Mouse (Mus musculus) midbrain, embryonic 10.5 days (tissue): Measurements from ENCODE around the gene Sh3bp2. TPM values are rescaled to one million over a fixed set of nuclear protein-coding genes. Genes with fewer than 3 reads are reported as not detected.

Experiments
- DNase-seq: peaks from one replicate; pipeline ENCODE4 v3.0.0-alpha.2; 2017; ENCODE audit warnings: low spot score
- H3K27ac ChIP-seq: fragments of 300-500 bp; sonication (generic); replicated peaks from 2 replicates; pipeline ENCODE4 v1.5.1; 2016; ENCODE audit warnings: mild to moderate bottlenecking
- H3K27me3 ChIP-seq: fragments of 300-500 bp; sonication (generic); 2 replicates; pipeline ENCODE4 v1.6.1; 2016; ENCODE audit warnings: low read depth, mild to moderate bottlenecking; ENCODE audit not compliant: poor library complexity, severe bottlenecking
- H3K36me3 ChIP-seq: fragments of 300-500 bp; sonication (generic); 2 replicates; pipeline ENCODE4 v1.6.1; 2016; ENCODE audit warnings: mild to moderate bottlenecking, moderate library complexity
- H3K4me1 ChIP-seq: fragments of 300-500 bp; sonication (generic); 2 replicates; pipeline ENCODE4 v1.6.1; 2016
- H3K4me3 ChIP-seq: fragments of 300-500 bp; sonication (generic); 2 replicates; pipeline ENCODE4 v1.5.1; 2016; ENCODE audit warnings: mild to moderate bottlenecking, moderate library complexity
- H3K9me3 ChIP-seq: fragments of 300-500 bp; sonication (generic); replicated peaks from 2 replicates; pipeline ENCODE4 v1.6.1; 2016; ENCODE audit warnings: mild to moderate bottlenecking
- WGBS: fragments of 180-500 bp; shearing (Covaris S2); methylation state at CpG from one replicate; pipeline ENCODE4 v1.1.7; 2016; 5-methylcytosine and 5-hydroxymethylcytosine counted together
- polyA plus RNA-seq: library from polyadenylated mRNA; unstranded; fragments of >200 nt; fragmentation: Nextera tagmentation; extraction: Ambion mirVana; gene quantifications from 2 replicates; pipeline ENCODE4 v1.2.1, GENCODE M21; 2016

Gene Sh3bp2
- polyA plus RNA-seq, 1 experiment from 2014 or later = 6.4 TPM

DNA sequence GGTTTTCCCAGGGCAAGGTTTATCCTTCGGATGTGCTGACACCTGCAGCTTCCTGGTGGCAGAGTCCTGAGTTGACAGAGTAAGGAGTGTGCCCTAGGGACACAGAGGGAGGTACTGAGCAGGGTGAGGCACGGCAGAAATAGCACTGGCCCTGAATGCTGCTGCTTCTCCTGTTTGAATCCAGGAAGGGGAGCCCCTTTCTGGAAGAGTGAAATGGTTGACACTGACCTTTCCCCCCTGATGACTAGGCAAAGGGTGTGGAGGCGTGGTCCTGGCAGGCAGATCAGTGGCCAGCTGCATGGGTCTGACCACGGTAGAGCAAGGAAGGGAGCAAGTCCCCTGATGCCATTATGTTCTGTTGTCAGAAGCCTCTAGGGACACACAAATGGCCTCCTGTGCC is 5.0 kb downstream of the Sh3bp2 start:
- no peak overlapping the region for H3K27ac ChIP-seq
- H3K27me3 ChIP-seq = peaks cover 20% of the 10 kb centered on the region
- no peak for DNase-seq
- 60% methylated on average over 4 of the region's 4 CpGs for WGBS
- H3K4me1 ChIP-seq = peaks cover 11% of the 10 kb centered on the region
- H3K9me3 ChIP-seq = no peaks in the 10 kb centered on the region
- H3K36me3 ChIP-seq = no peaks in the 10 kb centered on the region
- H3K4me3 ChIP-seq = no peak overlapping the region

DNA sequence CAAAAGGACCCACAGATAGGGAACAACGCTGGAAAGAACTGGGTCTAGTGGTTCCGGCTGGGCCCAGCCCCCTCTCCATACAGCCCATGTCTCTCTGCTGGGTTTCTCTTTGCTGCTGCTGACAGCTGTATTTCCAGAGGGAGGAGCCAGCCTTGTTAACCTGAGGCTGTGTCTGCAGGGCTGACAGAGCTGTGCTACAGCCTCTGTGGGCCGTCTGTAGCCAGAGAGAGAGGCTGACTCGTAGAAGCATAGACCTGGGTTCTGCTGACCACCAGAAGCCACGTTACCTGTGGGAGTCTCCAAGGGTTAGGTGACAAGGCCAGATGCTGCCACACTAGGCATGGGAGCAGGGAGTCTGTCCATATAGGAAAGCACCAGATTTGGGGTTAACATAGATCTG is 7.4 kb downstream of the Sh3bp2 start:
- Histone ChIP-seq H3K27ac (no peak overlapping the region), H3K4me3 (no peak overlapping the region), H3K27me3 (no peaks in the 10 kb centered on the region), H3K9me3 (no peaks in the 10 kb centered on the region), H3K4me1 (no peaks in the 10 kb centered on the region), H3K36me3 (no peaks in the 10 kb centered on the region)
- 79% methylated on average over 5 of the region's 5 CpGs for WGBS
- no peak for DNase-seq

DNA sequence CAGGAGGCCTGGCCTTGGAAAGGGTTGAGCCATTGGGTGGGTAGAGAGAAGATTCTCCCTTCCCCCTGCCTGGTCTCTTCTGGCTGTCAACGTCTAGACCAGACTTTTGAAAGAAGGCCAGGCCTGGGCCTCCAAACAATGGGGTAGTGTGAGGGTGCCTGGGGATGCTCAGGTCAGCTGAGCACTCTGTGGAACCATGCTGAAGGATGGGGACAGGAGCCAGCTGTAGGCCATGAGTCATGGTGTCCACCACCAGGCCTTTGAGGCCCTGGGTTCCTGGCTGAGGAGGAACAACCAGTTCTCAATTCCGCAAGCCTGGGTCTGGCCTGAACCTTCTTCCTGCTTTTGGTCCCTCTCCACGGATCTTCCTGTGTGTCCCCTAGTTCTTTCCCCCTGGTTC is 8.2 kb downstream of the Sh3bp2 start:
- DNase-seq = no peak
- WGBS = 86% methylated on average over 3 of the region's 3 CpGs
- H3K4me1 ChIP-seq = no peaks in the 10 kb centered on the region

DNA sequence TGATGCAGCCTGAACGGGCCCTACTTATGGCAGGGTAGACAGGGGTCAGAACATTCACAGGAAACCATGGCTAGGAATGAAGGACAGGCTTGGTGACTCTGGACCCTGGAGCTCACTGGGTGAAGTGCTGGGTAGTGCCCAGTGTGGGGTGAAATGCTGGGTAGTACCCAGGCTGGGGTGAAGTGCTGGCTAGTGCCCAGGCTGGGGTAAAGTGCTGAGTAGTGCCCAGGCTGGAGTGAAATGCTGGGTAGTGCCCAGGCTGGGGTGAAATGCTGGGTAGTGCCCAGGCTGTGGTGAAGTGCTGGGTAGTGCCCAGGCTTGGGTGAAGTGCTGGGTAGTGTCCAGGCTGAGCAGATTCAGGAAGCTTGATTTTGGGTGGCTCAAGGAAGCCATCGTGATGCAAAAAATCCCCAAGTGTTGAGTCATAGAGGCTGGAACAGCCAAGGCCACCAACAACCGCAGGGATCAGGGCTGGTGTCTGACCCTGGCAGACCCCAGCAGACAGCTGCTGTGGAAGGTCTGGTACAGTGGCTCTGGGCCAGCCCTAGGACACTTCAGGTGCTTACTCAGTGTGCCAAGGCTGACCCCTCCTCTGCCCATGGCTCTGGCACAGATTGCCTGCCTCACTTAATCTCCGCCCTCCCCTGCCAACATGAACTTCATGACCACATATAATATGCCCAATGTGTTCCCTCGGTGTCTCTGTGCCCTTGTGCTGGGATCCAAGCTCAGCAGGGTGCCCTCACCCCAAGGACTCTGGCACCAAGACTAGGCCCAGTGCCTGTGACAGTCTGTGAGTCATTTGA is 9.3 kb downstream of the Sh3bp2 start:
- 88% methylated on average over 5 of the region's 5 CpGs for WGBS
- Histone ChIP-seq H3K4me1 (no peaks in the 10 kb centered on the region), H3K27me3 (no peaks in the 10 kb centered on the region), H3K27ac (no peak overlapping the region), H3K9me3 (no peaks in the 10 kb centered on the region), H3K4me3 (no peak overlapping the region), H3K36me3 (no peaks in the 10 kb centered on the region)
- DNase-seq = no peak

More for the DNA sequence above, 8.2 kb downstream of the Sh3bp2 start:
- H3K36me3 ChIP-seq = no peaks in the 10 kb centered on the region
- H3K9me3 ChIP-seq = no peaks in the 10 kb centered on the region
- no peaks in the 10 kb centered on the region for H3K27me3 ChIP-seq
- H3K4me3 ChIP-seq = no peak overlapping the region
- H3K27ac ChIP-seq = no peak overlapping the region

DNA sequence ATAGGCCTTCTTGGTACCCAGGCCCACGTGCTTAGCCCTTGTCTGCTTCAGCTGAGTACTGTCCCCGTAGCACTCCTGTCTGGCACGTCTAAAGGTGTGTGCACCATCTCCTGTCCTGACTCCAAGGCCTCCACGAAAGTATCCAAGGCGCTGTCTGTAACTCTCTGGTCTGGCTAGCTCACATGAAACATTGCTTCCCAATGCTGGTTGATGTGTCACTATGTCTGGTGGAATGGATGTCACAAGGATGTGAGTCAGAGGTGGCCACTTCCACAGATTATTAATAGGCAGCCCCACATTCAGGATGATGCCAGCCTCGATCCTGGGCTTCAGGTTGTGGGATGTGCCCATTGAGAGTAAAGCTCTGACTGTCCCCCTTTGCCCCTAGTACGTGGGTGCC is 10.2 kb downstream of the Sh3bp2 start:
- DNase-seq = no peak
- Histone ChIP-seq H3K36me3 (no peaks in the 10 kb centered on the region), H3K4me3 (no peak overlapping the region), H3K4me1 (no peaks in the 10 kb centered on the region), H3K27ac (no peak overlapping the region), H3K9me3 (no peaks in the 10 kb centered on the region), H3K27me3 (no peaks in the 10 kb centered on the region)
- 84% methylated on average over 7 of the region's 7 CpGs for WGBS

DNA sequence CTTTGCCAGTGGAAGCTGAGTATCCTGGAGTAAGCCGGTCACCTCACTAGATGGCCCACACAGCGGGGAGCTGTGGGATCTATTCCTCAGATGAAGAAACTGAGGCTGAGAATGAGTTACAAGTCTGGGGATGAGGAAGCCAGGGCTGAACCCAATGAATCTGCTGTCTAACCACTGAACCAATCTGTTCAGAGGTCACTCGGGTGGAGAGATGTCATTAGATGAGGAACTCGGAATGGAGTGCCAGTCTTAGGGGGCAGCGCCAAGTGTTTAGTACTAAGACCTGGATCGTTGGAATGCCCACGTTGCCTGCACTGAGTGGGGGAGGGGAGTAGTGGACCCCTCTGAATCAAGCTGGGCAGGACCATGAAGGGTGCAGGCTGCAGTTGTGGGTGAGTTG is 12.4 kb downstream of the Sh3bp2 start:
- no peak overlapping the region for H3K4me3 ChIP-seq
- WGBS = 80% methylated on average over 7 of the region's 7 CpGs
- no peaks in the 10 kb centered on the region for H3K36me3 ChIP-seq
- H3K4me1 ChIP-seq = no peaks in the 10 kb centered on the region
- H3K9me3 ChIP-seq = no peaks in the 10 kb centered on the region
- DNase-seq = no peak
- H3K27ac ChIP-seq = no peak overlapping the region
- H3K27me3 ChIP-seq = no peaks in the 10 kb centered on the region

DNA sequence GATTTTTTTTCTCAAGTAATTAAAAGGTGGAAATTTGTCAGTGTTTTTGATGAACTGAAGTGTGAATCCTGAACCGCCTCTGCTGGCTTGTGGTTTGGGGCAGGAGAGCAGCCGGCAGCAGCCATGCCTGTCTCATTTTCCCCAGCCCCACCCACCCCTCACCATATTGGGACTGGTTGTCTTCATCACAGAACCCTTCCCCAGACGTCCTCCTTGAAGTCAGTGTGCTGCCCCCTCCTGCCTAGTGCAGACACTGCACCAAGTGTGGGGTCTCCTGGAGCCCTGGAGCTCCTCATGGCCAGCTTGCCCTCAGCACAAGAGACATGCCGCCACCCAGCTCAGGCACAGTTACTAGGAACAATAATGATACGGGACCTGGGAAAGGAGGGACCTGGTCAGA is 12.9 kb downstream of the Sh3bp2 start:
- no peaks in the 10 kb centered on the region for H3K36me3 ChIP-seq
- no peaks in the 10 kb centered on the region for H3K9me3 ChIP-seq
- no peaks in the 10 kb centered on the region for H3K27me3 ChIP-seq
- no peak for DNase-seq
- H3K4me1 ChIP-seq = no peaks in the 10 kb centered on the region
- H3K27ac ChIP-seq = no peak overlapping the region
- 45% methylated on average over 5 of the region's 5 CpGs for WGBS
- no peak overlapping the region for H3K4me3 ChIP-seq

DNA sequence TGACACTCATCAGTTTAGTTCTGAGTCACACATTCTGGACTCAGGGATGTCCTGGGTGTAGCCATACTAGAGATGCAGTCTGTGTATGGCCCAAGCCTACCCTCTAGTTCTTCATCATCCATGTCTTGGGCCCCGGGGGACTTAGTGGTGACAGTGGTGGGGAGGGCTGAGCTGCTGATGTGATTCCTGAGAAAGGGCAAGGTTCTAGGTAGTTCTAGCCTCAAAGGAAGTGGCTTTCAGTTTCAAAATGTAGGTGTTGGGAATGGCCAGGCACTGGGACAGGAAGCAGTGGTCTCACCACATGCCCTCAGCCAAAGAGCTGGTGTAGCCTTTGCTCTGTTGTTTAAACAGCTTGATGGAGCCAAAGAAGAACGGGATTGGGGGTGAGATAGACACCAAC is 13.5 kb downstream of the Sh3bp2 start:
- Histone ChIP-seq H3K4me1 (no peaks in the 10 kb centered on the region), H3K4me3 (no peak overlapping the region), H3K36me3 (no peaks in the 10 kb centered on the region), H3K27ac (no peak overlapping the region), H3K27me3 (no peaks in the 10 kb centered on the region), H3K9me3 (no peaks in the 10 kb centered on the region)
- DNase-seq = no peak
- WGBS = 90% methylated on average over 2 of the region's 2 CpGs

DNA sequence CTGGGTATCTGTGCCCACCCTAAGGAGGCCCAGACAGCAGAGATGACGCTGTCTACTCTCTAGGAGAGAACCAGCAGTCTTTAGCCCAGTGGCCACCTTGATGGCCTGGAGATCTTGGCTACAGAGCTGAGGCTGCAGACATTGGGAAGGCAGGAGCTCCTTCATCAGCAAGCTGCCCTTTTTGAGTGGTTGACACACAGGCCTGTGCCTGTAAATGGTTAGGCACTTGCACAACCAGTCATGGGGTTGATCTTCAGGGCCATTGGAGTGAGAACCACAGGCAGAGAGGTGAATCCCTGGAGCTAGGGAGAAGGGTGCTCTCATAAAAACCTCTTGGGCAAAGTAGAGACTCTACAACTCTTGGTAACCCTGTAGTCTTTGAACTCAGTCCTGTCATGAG is 16.5 kb downstream of the Sh3bp2 start:
- Histone ChIP-seq H3K27ac (0 out of 2 replicates have a peak overlapping the region, but pooled peaks have one; percentile 4), H3K27me3 (no peaks in the 10 kb centered on the region), H3K9me3 (no peaks in the 10 kb centered on the region), H3K4me3 (no peak overlapping the region), H3K36me3 (no peaks in the 10 kb centered on the region), H3K4me1 (no peaks in the 10 kb centered on the region)
- WGBS = 68% methylated on average over 1 of the region's 1 CpGs
- no peak for DNase-seq

DNA sequence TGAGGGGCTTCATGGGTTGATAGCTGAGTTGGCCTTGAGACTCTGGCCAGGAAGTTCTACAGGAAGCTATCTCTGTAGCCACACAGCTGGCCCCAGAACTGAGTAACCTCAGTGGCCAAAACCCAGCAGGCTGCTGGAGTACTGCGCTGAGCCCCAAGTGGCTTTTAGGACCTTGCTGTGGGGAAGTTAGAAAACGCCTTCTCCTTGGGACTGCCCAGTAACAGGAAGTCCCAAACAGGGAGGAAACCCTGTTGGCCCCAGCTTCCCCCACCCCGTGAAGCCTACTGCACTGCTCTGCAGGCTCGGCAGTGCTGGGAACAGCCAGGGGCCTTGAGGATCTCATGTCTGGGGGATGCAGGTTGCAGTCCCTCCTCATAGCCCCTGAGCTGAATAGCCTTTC is 17.5 kb downstream of the Sh3bp2 start:
- Histone ChIP-seq H3K4me3 (no peak overlapping the region), H3K36me3 (no peaks in the 10 kb centered on the region), H3K27me3 (no peaks in the 10 kb centered on the region), H3K27ac (no peak overlapping the region), H3K9me3 (no peaks in the 10 kb centered on the region), H3K4me1 (no peaks in the 10 kb centered on the region)
- WGBS = 74% methylated on average over 4 of the region's 4 CpGs
- no peak for DNase-seq

DNA sequence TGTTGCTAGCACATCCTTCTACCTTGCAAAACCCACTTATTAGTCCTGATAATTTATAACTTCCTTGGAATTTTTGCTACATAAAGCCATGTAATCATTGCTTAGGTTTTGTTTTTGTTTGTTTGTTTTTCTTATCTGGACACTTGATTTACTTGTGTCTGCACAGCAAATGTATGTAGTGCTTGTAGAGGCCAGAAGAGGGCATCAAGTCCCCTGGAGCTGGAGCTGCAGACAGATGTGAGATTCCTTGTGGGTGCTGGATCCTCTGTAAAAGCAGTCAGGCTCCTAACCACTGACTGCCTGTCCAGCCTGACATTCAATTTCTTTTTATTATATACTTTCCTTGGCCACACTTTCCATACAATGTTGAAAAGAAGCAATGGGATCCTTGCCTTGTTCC is 21.8 kb downstream of the Sh3bp2 start:
- Histone ChIP-seq H3K27ac (no peak overlapping the region), H3K9me3 (no peaks in the 10 kb centered on the region), H3K4me3 (no peak overlapping the region), H3K36me3 (peaks cover 14% of the 10 kb centered on the region), H3K27me3 (peaks cover 9% of the 10 kb centered on the region), H3K4me1 (peaks cover 25% of the 10 kb centered on the region)
- peak; percentile 31 for DNase-seq

DNA sequence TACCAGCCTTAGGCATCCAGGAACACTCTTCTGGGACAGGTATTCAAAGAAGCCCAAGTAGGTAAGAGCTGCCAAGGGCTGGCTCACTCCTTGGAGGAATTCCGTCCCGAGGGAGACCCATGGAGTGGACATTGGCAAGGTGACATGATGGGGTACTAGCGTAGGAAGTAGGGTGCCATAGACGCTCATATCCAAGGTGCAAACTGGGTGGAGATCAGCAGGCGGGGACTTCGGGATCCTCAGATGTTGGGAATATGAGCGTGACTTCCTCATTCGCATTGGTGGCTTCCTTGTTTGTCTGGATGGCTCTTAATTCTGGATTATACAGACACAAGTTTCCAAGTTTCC is 23.5 kb downstream of the Sh3bp2 start:
- Histone ChIP-seq H3K27ac (peak overlapping the region; percentile 93), H3K9me3 (no peaks in the 10 kb centered on the region), H3K4me1 (peaks cover 25% of the 10 kb centered on the region), H3K36me3 (peaks cover 31% of the 10 kb centered on the region), H3K27me3 (peaks cover 9% of the 10 kb centered on the region), H3K4me3 (peak overlapping the region; percentile 78)
- no peak for DNase-seq
- 33% methylated on average over 8 of the region's 8 CpGs for WGBS

DNA sequence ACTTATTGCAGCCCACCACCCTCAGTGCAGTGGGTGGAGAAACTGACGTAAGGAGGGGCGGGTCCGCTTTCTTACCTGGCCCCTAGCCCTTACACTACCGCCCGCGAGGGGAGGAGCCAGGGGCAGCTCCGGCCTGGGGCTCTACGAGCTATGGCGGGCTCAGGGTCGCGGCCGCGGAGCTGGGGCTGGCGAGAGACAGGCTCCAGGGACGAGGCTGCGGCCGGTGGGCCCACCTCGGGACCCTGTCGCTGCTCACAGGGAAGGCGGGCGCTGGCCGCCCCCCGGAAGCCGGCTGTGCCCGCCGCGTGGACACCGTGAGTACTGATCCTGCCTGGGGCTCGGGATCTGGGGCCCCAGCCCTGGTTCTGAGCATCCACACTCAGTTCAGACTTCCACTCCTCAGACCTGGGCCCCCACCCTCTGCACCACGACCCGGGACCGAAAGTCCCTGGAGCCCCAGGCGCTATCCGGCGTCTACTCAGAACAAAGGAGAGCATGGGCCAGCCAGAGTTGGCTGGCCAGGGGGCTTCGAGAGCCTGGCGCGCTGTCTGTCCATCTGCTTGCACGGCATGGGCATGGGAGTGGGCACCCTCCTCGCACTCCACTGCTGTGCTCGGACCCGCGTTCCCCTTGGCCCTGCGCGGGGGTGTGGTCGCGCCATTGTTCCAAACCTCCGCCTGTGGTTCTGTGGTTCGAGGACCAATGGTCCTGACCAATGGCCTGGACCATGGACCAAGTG is 24.0 kb downstream of the Sh3bp2 start:
- WGBS = under 1% methylated on average over 49 of the region's 49 CpGs
- Histone ChIP-seq H3K27me3 (peaks cover 9% of the 10 kb centered on the region), H3K4me3 (peak overlapping the region; percentile 78), H3K4me1 (peaks cover 25% of the 10 kb centered on the region), H3K27ac (peak overlapping the region; percentile 93), H3K36me3 (peaks cover 36% of the 10 kb centered on the region), H3K9me3 (no peaks in the 10 kb centered on the region)
- DNase-seq = peak; percentile 70
